ENCODE assay signal across 9 mouse cellular contexts in the genomic region with DNA sequence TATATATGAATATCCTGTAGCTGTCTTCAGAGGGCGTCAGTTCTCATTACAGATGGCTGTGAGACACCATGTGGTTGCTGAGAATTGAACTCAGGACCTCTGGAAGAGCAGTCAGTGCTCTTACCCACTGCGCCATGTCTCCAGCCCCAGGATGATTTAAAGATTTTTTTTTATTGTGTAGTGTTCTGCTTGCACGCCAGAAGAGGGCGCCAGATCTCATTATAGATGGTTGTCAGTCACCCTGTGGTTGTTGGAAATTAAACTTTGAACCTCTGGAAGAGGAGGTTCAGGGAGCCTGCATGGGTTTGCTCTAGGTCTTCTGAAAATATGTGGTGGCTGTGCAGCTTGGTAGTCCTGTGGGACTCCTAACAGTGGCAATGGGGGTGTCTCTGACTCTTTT. TPM values are rescaled to one million over a fixed set of nuclear protein-coding genes. Genes with fewer than 3 reads are reported as not detected.
A peak's percentile ranks its signal among the peaks of the same experiment; 100 is the strongest.
DNase-seq lines count a peak whose midpoint lies in the region; ATAC-seq and TF ChIP-seq lines count a peak whose summit lies in the region.
"Had no signal": no experiment of that assay in that cellular context is flagged by ENCODE, and none has a peak within 500 bp of the region (broad histone marks: within the 10 kb centered on the region; RNA-seq: fewer than 3 reads in every experiment).

No protein-coding gene starts in this region.

- H3K27ac ChIP-seq in midbrain, embryonic 10.5 days (replicated peaks): no peak overlapping the region
- no peak overlapping the region for H3K27ac ChIP-seq in midbrain, embryonic 13.5 days
- no peak overlapping the region for H3K27ac ChIP-seq in bone marrow macrophage, adult 2 months (ENCODE audit: insufficient read depth, low read depth, low read length)
- H3K27ac ChIP-seq: neural tube, embryonic 13.5 days had no signal

- TF ChIP-seq CTCF in bone marrow macrophage, adult 2 months (IDR thresholded peaks at IDR 0.05; ENCODE audit: low read depth, low read length): peak; percentile 36; the same call in 1 of the 2 replicates

- no peak overlapping the region for H3K4me3 ChIP-seq in midbrain, embryonic 10.5 days
- no peak overlapping the region for H3K4me3 ChIP-seq in midbrain, embryonic 13.5 days (replicated peaks)
- H3K4me3 ChIP-seq in bone marrow macrophage, adult 2 months (ENCODE audit: insufficient read depth, low read length): no peak overlapping the region
- H3K4me3 ChIP-seq: neural tube, embryonic 13.5 days had no signal

- peak; percentile 31 for DNase-seq in cerebellum, adult 9-10 months
- DNase-seq in cerebellum, adult 9-11 months: no peak
- peak; percentile 34 for DNase-seq in midbrain, embryonic 10.5 days (ENCODE audit: low spot score)
- DNase-seq in kidney, postnatal 10 days: peak; percentile 29
- DNase-seq in monocyte, adult 2 months (ENCODE audit: low read depth in 1 of 2, low spot score in 2 of 2): peak; percentile 5 to 37
- DNase-seq in urinary bladder, postnatal 25 days (ENCODE audit: low spot score): peak; percentile 20

- no peaks in the 10 kb centered on the region for H3K36me3 ChIP-seq in midbrain, embryonic 10.5 days
- no peaks in the 10 kb centered on the region for H3K36me3 ChIP-seq in midbrain, embryonic 13.5 days
- H3K36me3 ChIP-seq: neural tube, embryonic 13.5 days had no signal

- H3K4me1 ChIP-seq in midbrain, embryonic 10.5 days: peaks cover 7% of the 10 kb centered on the region
- H3K4me1 ChIP-seq in midbrain, embryonic 13.5 days (replicated peaks): peaks cover 8% of the 10 kb centered on the region
- peaks cover 6% of the 10 kb centered on the region for H3K4me1 ChIP-seq in bone marrow macrophage, adult 2 months (ENCODE audit: control insufficient read depth, insufficient read depth, low read length)

- no peak for ATAC-seq in midbrain, embryonic 13.5 days

- no peak overlapping the region for H3K9ac ChIP-seq in midbrain, embryonic 13.5 days (replicated peaks)
- H3K9ac ChIP-seq: neural tube, embryonic 13.5 days had no signal

- no peak overlapping the region for H3K4me2 ChIP-seq in midbrain, embryonic 13.5 days (replicated peaks)
- H3K4me2 ChIP-seq: neural tube, embryonic 13.5 days had no signal

- no peaks in the 10 kb centered on the region for H3K9me3 ChIP-seq in midbrain, embryonic 10.5 days (replicated peaks)
- H3K9me3 ChIP-seq in midbrain, embryonic 13.5 days: no peaks in the 10 kb centered on the region
- H3K9me3 ChIP-seq: neural tube, embryonic 13.5 days had no signal

- no peaks in the 10 kb centered on the region for H3K27me3 ChIP-seq in midbrain, embryonic 10.5 days (ENCODE audit: low read depth, poor library complexity, severe bottlenecking)
- no peaks in the 10 kb centered on the region for H3K27me3 ChIP-seq in midbrain, embryonic 13.5 days
- H3K27me3 ChIP-seq: neural tube, embryonic 13.5 days had no signal

- TF ChIP-seq POLR2A in bone marrow macrophage, adult 2 months (IDR thresholded peaks at IDR 0.05; ENCODE audit: borderline replicate concordance, low read depth, low read length): no peak

- 36% methylated on average over 4 of the region's 4 CpGs for WGBS in midbrain, embryonic 10.5 days
- WGBS in midbrain, embryonic 13.5 days: 33% methylated on average over 4 of the region's 4 CpGs

RNA-seq across cellular contexts. Expression of a gene that starts 5.4 kb away (rescaled TPM):
- 549 and 624 TPM in 2 replicates for polyA plus RNA-seq in midbrain, embryonic 10.5 days (2016; fragmentation: Nextera tagmentation; extraction: Ambion mirVana)
- 373 and 395 TPM in 2 replicates for polyA plus RNA-seq in midbrain, embryonic 13.5 days (2015; fragmentation: Nextera tagmentation; extraction: Ambion mirVana)
- 360 and 362 TPM in 2 replicates for polyA plus RNA-seq in bone marrow macrophage, adult 2 months (2012; ENCODE audit: insufficient read depth, insufficient read length, missing spikeins)

RNA-seq across cellular contexts. Expression of a gene that starts 5.4 kb away (rescaled TPM):
- polyA plus RNA-seq in midbrain, embryonic 10.5 days (2016; fragmentation: Nextera tagmentation; extraction: Ambion mirVana): 2.7 and 4.1 TPM in 2 replicates
- polyA plus RNA-seq in midbrain, embryonic 13.5 days (2015; fragmentation: Nextera tagmentation; extraction: Ambion mirVana): 5.0 and 5.3 TPM in 2 replicates
- 0.80 and 1.5 TPM in 2 replicates for polyA plus RNA-seq in bone marrow macrophage, adult 2 months (2012; ENCODE audit: insufficient read depth, insufficient read length, missing spikeins)

RNA-seq across cellular contexts. Expression of a gene that starts 21.2 kb away (rescaled TPM):
- not detected in 2 replicates for polyA plus RNA-seq in midbrain, embryonic 10.5 days (2016; fragmentation: Nextera tagmentation; extraction: Ambion mirVana)
- polyA plus RNA-seq in midbrain, embryonic 13.5 days (2015; fragmentation: Nextera tagmentation; extraction: Ambion mirVana): 0.04 TPM in 1 of 2 replicates, not detected in the other
- not detected in 2 replicates for polyA plus RNA-seq in bone marrow macrophage, adult 2 months (2012; ENCODE audit: insufficient read depth, insufficient read length, missing spikeins)
- polyA plus RNA-seq: neural tube, embryonic 13.5 days had no signal

RNA-seq across cellular contexts. Expression of a gene that starts 35.9 kb away (rescaled TPM):
- polyA plus RNA-seq in midbrain, embryonic 10.5 days (2016; fragmentation: Nextera tagmentation; extraction: Ambion mirVana): 2.2 and 2.5 TPM in 2 replicates
- polyA plus RNA-seq in midbrain, embryonic 13.5 days (2015; fragmentation: Nextera tagmentation; extraction: Ambion mirVana): 2.2 and 2.4 TPM in 2 replicates
- 0.92 TPM in 1 of 2 replicates, not detected in the other for polyA plus RNA-seq in bone marrow macrophage, adult 2 months (2012; ENCODE audit: insufficient read depth, insufficient read length, missing spikeins)

RNA-seq across cellular contexts. Expression of a gene that starts 40.8 kb away (rescaled TPM):
- 488 and 493 TPM in 2 replicates for polyA plus RNA-seq in midbrain, embryonic 10.5 days (2016; fragmentation: Nextera tagmentation; extraction: Ambion mirVana)
- polyA plus RNA-seq in midbrain, embryonic 13.5 days (2015; fragmentation: Nextera tagmentation; extraction: Ambion mirVana): 388 and 391 TPM in 2 replicates
- 547 and 575 TPM in 2 replicates for polyA plus RNA-seq in bone marrow macrophage, adult 2 months (2012; ENCODE audit: insufficient read depth, insufficient read length, missing spikeins)
